Mouse (Mus musculus): ENCODE results near the gene Ltbr. TPM values are rescaled to one million over a fixed set of nuclear protein-coding genes. Genes with fewer than 3 reads are reported as not detected.

Gene Ltbr
- polyA plus RNA-seq, 1 experiment from 2014 or later, result 54.9 TPM

DNA sequence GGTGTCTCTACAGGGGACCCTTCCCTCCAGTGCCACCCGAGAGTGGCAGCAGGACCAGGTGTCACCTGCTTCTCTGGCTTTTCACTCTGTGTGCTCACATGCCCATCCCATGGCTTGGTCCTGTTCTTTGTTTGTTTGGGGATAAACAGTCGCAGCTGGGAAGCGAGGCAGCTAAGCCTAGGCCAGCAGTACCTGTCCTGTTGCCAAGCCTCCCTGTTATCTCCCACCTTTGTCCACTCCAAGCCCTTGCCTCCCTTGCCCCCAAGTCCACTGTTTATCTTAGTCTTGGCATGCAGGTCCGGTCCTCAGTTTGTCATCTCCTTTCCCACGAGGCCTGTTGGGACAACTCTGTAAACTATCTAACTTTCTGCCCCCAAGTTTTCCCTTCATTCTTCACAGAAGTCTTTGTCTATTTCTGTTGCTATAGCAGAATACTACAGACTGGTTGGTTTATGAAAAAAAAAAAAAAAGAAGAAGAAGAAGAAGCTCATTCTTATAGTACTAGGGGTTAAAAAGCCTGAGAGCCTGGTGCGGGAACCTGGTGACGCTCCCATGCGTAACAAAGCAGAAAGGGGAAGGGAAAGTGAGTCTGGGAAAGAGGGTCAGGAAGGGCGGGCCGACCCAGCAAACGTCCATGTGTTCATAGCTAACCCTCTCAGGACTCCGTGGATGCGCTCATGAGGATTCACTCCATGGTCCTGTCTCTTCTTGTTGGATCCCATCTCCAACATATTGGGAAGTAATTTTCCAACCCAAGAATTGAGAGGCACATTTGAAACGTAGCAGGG lies 19.6 kb upstream of the Ltbr start:
- 26% methylated on average over 14 of the region's 14 CpGs for WGBS (ENCODE audit: missing documents)
- Histone ChIP-seq H3K36me3 (ENCODE audit: inconsistent target) (no peaks in the 10 kb centered on the region), H3K27ac (peak overlapping the region; percentile 63), H3K4me3 (ENCODE audit: inconsistent target) (no peak overlapping the region), H3K79me2 (ENCODE audit: inconsistent target) (no peaks in the 10 kb centered on the region)

DNA sequence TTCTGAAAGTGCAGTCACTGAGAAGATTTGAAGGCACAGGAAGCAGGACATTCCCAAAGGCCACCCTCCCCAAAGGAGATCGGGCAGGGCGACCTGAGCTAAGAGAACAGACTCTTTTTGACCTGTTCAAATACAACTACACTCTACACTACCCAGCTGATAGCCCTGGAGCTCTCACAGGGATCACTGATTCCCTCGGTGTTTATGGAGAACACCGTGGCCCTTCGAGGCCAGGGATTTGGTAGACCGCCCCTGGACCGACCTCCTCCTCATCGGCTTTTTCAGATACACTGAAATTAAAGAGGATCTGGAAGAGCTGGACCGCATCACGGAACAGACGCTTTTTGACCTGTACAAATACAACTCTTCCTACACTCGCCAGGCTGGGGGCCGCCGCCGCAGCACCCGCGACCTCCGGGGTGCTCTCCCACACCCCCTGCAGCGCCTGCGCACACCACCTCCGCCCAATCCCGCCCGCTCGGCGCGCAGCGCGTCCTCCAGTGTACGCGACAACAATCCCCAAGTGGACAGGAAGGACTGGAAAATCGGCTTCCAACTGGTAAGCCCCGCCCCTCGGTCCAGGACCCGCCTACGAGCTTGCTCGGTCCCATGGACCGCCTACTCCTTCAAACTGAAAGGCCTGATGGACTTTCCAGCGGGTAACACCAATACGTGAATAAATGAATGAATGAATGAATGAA lies 17.1 kb upstream of the Ltbr start:
- 6% methylated on average over 39 of the region's 39 CpGs for WGBS (ENCODE audit: missing documents)
- no peak overlapping the region for H3K27ac ChIP-seq
- no peaks in the 10 kb centered on the region for H3K36me3 ChIP-seq (ENCODE audit: inconsistent target)
- H3K79me2 ChIP-seq (ENCODE audit: inconsistent target), result no peaks in the 10 kb centered on the region
- H3K4me3 ChIP-seq (ENCODE audit: inconsistent target), result peak overlapping the region; percentile 20; the same call in 1 of the 2 replicates

DNA sequence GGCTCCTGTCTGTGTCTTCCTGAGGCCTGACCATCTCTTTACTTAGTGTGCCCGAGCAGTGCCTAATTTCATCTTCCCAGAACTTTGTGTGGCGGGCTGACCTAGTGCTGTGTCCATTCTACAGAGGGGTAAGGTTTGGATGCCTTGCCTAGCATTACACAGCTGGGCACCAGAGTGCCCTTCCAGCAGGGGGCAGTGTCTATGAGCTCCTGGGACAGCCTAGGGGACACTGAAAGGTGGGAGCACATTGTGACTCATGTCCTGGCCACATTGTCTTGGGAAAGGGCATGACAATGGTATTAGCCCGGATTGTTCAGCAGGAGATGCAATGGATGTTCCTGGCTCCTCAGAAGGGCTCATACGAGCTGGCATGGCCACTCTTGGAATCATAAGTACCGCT lies 14.6 kb upstream of the Ltbr start:
- H3K4me3 ChIP-seq (ENCODE audit: inconsistent target), result no peak overlapping the region
- H3K79me2 ChIP-seq (ENCODE audit: inconsistent target), result no peaks in the 10 kb centered on the region
- WGBS (ENCODE audit: missing documents), result 88% methylated on average over 5 of the region's 5 CpGs

DNA sequence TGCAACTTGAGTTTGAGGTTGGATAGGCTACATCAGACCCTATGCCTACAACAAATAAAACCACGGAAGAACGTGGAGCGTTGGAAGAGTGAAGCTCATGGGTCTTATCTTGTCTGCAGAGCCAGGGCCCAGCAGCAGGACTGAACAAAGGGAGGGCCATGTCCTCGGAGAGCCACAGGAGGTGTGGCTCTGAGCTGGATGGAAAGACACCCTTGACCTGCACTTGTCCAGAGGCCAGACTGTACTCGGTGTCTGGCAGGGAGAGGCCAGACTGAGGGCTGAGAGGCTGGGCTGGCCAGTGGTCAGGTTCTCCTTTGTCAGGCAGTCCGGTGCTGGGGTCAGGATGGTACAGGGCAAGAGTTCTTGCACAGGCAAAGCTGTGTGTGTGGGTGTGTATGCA lies 11.7 kb upstream of the Ltbr start:
- Histone ChIP-seq H3K79me2 (ENCODE audit: inconsistent target) (no peaks in the 10 kb centered on the region), H3K27ac (no peak overlapping the region), H3K36me3 (ENCODE audit: inconsistent target) (no peaks in the 10 kb centered on the region), H3K4me3 (ENCODE audit: inconsistent target) (no peak overlapping the region)
- 83% methylated on average over 6 of the region's 6 CpGs for WGBS (ENCODE audit: missing documents)

More for the DNA sequence above, 14.6 kb upstream of the Ltbr start:
- Histone ChIP-seq H3K27ac (no peak overlapping the region), H3K36me3 (ENCODE audit: inconsistent target) (no peaks in the 10 kb centered on the region)

DNA sequence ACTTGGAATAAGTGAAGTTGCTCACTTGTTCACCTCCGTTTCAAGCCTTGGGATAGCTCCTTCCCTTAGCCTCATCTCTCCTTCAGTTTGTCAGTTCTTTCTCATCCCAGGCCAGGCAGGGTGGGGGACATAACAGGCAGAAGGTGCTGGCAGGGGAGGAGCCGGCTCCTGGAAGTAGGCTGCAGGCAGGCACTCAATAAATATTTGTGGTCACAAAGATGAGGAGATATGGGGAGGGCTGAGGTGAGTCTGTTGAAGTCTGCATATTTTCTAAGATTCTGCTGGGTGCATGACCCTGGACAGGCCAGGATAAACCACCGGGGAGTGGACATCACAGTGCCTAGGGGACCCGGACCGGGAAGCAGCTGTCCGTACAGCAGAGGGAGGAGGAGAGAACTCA lies 9.9 kb upstream of the Ltbr start:
- Histone ChIP-seq H3K79me2 (ENCODE audit: inconsistent target) (no peaks in the 10 kb centered on the region), H3K4me3 (ENCODE audit: inconsistent target) (no peak overlapping the region), H3K36me3 (ENCODE audit: inconsistent target) (no peaks in the 10 kb centered on the region), H3K27ac (no peak overlapping the region)
- 73% methylated on average over 6 of the region's 6 CpGs for WGBS (ENCODE audit: missing documents)

DNA sequence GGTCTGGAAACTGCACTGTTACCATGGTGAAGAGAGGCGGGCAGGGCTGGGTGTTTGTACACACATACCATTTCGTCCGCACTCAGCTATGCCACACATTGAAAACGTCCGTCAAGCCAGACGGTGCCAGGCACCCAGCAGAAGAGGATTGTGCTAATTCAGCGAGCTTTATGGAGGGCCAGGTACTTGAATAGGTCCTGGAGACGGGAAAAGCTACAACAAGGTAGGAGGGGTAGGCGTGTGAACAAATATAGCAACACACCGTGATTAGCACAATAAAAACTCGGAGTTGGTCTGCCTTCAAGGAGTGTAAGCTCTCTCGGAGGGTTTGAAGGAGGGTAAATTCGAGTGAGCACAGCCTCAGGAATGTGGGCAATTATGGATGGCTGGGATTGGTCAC lies 9.1 kb upstream of the Ltbr start:
- Histone ChIP-seq H3K79me2 (ENCODE audit: inconsistent target) (no peaks in the 10 kb centered on the region), H3K4me3 (ENCODE audit: inconsistent target) (no peak overlapping the region), H3K27ac (no peak overlapping the region), H3K36me3 (ENCODE audit: inconsistent target) (no peaks in the 10 kb centered on the region)
- WGBS (ENCODE audit: missing documents), result 93% methylated on average over 13 of the region's 13 CpGs

DNA sequence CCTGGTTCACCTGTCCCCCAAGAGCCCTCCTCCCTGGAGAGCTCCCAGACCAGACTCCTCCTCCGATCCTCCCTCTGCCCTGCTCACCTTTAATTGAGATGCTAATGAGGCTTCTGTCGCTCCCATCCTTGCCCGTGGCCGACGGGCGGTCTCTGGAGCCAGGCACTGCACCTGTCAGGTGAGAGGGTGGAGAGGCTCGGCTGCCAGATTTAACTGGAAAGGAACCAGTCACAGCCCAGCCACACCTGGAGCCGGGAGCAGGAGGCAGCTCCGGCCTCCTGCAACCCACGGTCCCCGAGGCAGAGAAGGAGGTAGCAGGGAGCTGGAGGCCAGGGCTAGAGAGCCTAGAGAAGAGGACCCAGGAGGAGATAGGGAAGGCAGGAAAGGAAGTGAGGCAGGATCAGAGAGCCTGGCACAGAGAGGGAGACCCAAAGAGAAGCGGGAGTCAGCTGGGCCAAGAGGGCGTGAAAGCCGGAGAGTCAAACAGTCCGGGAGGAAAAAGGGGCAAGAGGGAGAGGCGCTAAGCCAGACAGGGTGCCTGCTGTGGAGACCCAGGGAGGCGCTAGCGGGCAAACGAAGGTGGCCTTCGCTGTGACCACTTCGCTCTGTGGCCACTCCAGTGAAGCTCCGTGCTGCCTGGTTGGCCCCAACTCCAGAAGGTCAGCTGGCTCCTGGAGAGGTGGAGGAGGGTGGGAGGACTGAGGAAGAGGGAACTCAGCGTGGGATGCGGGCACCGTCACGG lies 7.6 kb upstream of the Ltbr start:
- Histone ChIP-seq H3K27ac (no peak overlapping the region), H3K4me3 (ENCODE audit: inconsistent target) (no peak overlapping the region), H3K36me3 (ENCODE audit: inconsistent target) (no peaks in the 10 kb centered on the region), H3K79me2 (ENCODE audit: inconsistent target) (no peaks in the 10 kb centered on the region)
- 68% methylated on average over 26 of the region's 26 CpGs for WGBS (ENCODE audit: missing documents)

DNA sequence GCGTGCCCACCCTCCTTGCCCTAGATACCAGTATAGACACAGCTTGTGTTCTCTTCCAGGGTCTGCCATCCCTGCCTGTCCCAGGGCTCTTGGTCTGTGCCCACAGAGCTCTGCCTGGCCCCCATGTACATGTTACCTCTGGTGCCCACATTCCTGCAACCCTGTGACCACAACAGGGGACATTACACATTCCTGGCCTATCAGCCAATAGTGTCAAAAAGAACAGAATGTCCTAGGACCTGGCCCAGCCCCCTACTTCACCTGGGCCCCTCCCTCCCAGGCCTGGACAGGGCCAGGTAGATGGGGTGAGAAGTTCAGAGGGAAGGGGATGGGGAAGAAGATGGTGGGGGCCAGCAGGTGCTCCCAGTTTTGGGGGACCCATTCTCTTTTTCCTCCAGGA lies 6.6 kb upstream of the Ltbr start, which contains the start of gene Scnn1a:
TSS of gene Scnn1a (plus strand) at position 337 of the 400 bp plus-strand sequence.
- H3K27ac ChIP-seq, result no peak within 1 kb of the TSS
- no peaks in the 10 kb centered on the region for H3K79me2 ChIP-seq (ENCODE audit: inconsistent target)
- 100% methylated on average over 1 of the region's 1 CpGs for WGBS (ENCODE audit: missing documents)
- H3K4me3 ChIP-seq (ENCODE audit: inconsistent target), result no peak within 1 kb of the TSS
- no peaks in the 10 kb centered on the region for H3K36me3 ChIP-seq (ENCODE audit: inconsistent target)

DNA sequence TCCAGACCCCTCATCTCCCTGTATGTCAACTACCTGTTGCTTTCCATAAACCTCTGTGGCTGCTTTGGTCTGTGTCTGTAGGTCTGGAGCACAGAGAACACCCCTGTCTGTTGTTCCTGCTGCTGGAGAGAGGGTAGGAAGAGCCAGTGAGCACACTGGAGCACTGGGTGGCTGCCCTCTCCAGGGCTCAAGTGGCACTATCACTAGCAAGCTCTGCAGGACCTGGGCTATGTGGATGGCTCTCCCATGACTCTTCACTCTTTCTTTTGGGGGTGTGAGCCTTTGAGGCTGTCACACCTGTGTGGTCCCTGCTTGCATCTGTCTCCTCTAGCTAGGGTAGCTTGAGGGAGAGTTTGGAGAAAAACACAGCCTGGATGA lies 6.2 kb upstream of the Ltbr start:
- H3K36me3 ChIP-seq (ENCODE audit: inconsistent target), result no peaks in the 10 kb centered on the region
- H3K27ac ChIP-seq, result no peak overlapping the region
- no peaks in the 10 kb centered on the region for H3K79me2 ChIP-seq (ENCODE audit: inconsistent target)
- no peak overlapping the region for H3K4me3 ChIP-seq (ENCODE audit: inconsistent target)

DNA sequence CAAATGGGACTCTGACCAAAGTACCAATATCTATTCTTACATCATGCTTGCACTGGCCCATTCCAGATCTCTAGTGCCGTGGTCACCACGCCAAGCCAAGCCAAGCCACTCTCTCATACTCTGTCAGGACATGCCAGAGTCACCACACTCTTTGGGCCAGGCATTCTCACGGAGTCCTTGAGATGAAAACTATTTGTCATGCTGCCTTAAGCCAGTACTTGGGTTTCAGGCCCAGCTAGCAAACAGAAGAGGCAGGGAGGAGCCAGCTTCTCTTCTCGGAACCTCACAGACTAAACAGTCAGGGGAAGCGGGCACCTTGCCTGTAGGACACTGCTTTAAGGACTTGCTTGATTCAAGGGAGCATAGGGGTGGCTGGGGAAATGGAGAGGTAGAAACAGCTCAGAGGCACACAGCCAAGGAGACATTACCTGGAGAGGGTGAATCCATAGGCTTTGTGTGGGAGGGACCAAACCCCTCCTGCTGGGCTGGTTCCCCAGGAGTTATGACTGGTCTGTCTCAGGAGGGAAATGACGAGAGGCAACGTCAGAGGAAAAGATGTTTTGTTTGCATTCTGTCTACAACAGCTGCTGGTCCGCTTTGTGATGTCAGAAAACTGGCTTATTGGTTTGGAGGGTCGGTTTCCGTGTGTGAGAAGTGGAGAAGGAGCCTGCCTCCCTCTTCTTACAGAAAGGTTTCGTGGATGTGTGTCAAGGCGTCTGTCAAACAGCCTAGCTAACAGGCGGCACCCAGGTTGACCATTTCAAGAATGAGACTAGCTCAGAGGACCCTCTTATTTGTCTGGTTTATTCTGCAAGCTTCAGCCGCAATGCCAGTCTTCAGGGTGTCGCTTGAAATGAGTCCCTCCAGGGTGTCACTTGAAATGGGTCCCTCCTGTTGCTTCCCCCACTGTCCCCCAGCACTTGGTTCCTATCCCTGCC lies 5.6 kb upstream of the Ltbr start:
- Histone ChIP-seq H3K27ac (no peak overlapping the region), H3K4me3 (ENCODE audit: inconsistent target) (no peak overlapping the region), H3K79me2 (ENCODE audit: inconsistent target) (peaks cover 1% of the 10 kb centered on the region; the same call in 1 of the 2 replicates), H3K36me3 (ENCODE audit: inconsistent target) (no peaks in the 10 kb centered on the region)
- 84% methylated on average over 15 of the region's 15 CpGs for WGBS (ENCODE audit: missing documents)

DNA sequence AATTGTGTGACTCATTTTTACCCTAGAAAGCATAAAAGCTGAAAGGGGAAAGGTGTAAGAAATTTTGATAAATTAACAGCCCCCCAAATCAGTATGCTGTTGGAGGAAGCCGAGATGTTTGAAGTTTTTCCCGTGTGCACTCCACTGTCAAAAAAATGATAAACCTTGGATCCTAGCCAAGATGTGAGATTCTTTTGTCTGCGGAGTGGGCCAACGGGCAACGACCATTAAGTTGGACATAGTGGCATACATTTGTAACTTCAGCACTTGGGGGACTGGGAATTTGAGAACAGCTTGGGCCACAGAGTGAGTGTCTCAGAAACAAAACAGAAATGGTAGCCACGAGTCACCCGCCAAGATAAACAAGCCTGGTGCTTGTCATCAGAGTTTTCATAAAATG lies 3.4 kb upstream of the Ltbr start:
- H3K36me3 ChIP-seq (ENCODE audit: inconsistent target), result 0 out of 2 replicates have a peak, but pooled peaks cover 4% of the 10 kb centered on the region
- H3K79me2 ChIP-seq (ENCODE audit: inconsistent target), result peaks cover 19% of the 10 kb centered on the region
- 90% methylated on average over 7 of the region's 7 CpGs for WGBS (ENCODE audit: missing documents)
- no peak overlapping the region for H3K4me3 ChIP-seq (ENCODE audit: inconsistent target)
- no peak overlapping the region for H3K27ac ChIP-seq

DNA sequence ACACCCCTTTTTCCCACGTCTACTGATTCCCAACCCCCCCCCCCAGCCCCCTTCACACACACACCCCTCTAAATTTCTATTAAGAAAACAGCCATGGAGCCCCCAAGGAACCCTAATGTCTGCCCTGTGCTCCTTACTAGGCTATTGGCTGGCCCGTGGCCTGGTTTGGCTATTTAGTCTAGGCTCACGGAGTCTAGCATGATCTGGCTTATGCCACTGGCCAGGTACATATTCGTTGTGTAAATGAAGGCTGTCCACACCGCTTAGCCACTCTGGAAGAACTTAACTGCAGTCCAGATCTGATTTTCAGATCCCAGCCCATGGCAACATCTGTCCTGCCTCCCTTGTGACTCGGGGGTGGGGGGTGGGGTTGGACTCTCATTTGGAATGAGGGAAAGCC lies 1.1 kb upstream of the Ltbr start:
- peaks cover 23% of the 10 kb centered on the region for H3K36me3 ChIP-seq (ENCODE audit: inconsistent target)
- no peak overlapping the region; the same call in 1 of the 2 replicates for H3K4me3 ChIP-seq (ENCODE audit: inconsistent target)
- no peak overlapping the region for H3K27ac ChIP-seq
- H3K79me2 ChIP-seq (ENCODE audit: inconsistent target), result peaks cover 22% of the 10 kb centered on the region
- 88% methylated on average over 6 of the region's 6 CpGs for WGBS (ENCODE audit: missing documents)

DNA sequence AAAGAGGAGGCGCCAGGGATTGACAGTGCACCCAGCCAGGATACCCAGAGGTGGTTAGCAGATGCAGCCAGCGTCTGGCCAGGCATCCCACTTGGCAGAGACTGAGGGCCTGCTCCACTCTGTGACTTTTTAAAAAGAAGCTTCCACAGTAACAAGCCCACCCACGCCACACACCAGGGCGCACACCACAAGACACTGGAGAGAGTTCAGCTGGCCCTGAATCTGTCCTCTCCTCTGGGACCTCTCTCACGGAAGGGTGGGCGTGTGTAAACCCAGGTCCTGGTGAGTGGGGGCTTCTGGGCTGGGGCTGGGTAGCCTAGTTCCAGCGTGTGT lies 512 bp upstream of the Ltbr start:
- Histone ChIP-seq H3K36me3 (ENCODE audit: inconsistent target) (peaks cover 29% of the 10 kb centered on the region), H3K27ac (peak overlapping the region; percentile 87), H3K4me3 (ENCODE audit: inconsistent target) (peak overlapping the region; percentile 38), H3K79me2 (ENCODE audit: inconsistent target) (peaks cover 22% of the 10 kb centered on the region)
- 57% methylated on average over 7 of the region's 7 CpGs for WGBS (ENCODE audit: missing documents)

Measured in macrophage (primary cell).